Mouse (Mus musculus): ENCODE measurements at regions not wholly inside any gene's neighbourhood (a gene's known extent, or its start where the extent isn't known, plus 50 kb on each side); places are given as distances from the start of the nearest gene placed in this dataset.

DNA sequence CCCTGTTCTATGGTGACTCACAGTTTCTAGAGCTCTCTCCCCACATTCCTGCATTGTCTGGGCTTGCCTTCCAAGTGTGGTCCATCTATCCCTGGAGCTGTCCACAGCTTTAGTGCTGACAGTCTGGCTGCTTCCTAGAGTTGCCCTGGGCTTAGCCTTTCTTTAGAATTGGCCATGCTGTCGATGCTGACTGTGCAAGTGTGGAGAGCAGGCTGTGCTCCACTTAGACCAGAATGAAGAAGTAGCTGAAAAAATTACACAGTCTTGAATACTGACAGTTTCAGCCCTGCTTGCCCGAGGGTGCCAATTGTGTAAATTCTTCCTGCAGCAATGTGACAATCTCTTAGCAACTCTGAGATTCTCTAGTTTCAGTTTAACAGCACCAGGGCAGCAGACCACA is 203.3 kb upstream of the Tmpo start:
- TF ChIP-seq CTCF (IDR thresholded peaks at IDR 0.05; ENCODE audit: control insufficient read depth, insufficient read depth, low read length) (no peak), POLR2A (IDR thresholded peaks at IDR 0.05; ENCODE audit: borderline replicate concordance, control insufficient read depth, low read depth, low read length) (no peak)
